Mouse (Mus musculus) left cerebral cortex, adult 18-20 months (tissue): ENCODE data around the gene Foxa3. TPM values are rescaled to one million over a fixed set of nuclear protein-coding genes. Genes with fewer than 3 reads are reported as not detected.
"Not testable (repeated sequence)": the region's sequence is repeated elsewhere in the genome, so short reads cannot be mapped to it uniquely, and the experiment has no call there.

Source experiments
- DNase-seq, 2 experiments: peaks; one replicate each; pipeline ENCODE4 v3.0.0; 2021 to 2022; ENCODE audit warnings: low spot score in 2 of 2, mixed read lengths in 1 of 2
- long read RNA-seq, 2 experiments: library from polyadenylated mRNA; stranded (forward); transcript quantifications; one replicate each; pipeline ENCODE4 v2.0.0; 2021
- total RNA-seq, 2 experiments: library from RNA; stranded (reverse); gene quantifications; 2 replicates each; pipeline ENCODE4 v1.2.3; 2021

Gene Foxa3
- total RNA-seq: not detected
- long read RNA-seq, experiment 1: 0 reads
- long read RNA-seq, experiment 2: 0 reads

GRCm38 (mm10) chr7:19023357-19023814 lies at the start of gene Foxa3:
TSS of gene Foxa3 (minus strand) at chr7:19023538.
- DNase-seq: no peak

DNA sequence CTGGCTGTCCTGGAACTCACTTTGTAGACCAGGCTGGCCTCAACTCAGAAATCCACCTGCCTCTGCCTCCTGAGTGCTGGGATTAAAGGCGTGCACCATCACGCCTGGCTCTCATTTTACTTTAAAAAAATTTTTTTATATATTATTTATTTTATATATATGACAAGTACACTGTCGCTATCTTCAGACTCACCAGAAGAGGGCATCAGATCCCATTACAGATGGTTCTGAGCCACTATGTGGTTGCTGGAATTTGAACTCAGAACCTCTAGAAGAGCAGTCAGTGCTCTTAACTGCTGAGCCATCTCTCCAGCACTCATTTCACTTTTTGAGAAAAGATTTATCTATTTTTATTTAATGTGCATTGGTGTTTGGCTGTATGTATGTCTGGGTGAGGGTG lies 47.7 kb upstream of the Foxa3 start:
- not testable (repeated sequence) for DNase-seq

DNA sequence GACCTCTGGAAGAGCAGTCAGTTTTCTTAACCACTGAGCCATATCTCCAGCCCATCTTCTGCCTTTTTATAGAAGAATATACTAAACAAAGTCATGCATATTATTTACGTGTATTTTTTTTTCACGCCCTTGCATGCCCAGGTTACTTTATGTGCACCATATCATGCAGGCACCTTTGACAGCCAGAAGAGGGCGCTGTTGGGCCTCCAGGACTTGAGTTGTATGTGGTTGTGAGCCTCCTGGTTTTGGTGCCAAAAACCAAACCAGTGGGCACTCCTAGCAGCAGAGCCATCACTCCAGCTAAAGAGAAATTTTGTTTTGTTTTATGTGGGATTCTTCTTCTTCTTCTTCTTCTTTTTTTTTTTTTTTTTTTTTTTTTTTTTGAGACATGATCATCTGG lies 46.2 kb upstream of the Foxa3 start:
- DNase-seq: no peak

GRCm38 (mm10) chr7:19068707-19069106 lies 45.4 kb upstream of the Foxa3 start:
- peak; percentile 67 to 68 for DNase-seq

DNA sequence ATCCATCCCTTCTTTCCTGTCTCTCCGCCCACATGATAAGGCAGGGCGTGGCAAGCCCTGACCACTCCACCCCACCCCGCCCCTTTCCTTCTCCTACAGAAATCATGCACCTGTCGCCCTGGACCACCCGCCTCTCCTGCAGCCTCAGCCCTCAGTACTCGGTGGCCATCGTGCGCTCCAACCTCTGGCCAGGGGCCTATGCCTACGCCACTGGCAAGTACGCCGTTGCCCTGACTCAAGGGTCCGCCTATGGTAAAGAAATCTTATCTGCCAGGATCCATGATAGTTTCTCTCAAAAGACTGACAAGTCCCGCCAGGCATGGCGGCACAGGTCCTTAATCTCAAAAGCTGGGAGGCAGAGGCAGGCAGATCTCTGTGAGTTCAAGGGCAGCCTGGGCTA lies 44.6 kb upstream of the Foxa3 start:
- DNase-seq: no peak

DNA sequence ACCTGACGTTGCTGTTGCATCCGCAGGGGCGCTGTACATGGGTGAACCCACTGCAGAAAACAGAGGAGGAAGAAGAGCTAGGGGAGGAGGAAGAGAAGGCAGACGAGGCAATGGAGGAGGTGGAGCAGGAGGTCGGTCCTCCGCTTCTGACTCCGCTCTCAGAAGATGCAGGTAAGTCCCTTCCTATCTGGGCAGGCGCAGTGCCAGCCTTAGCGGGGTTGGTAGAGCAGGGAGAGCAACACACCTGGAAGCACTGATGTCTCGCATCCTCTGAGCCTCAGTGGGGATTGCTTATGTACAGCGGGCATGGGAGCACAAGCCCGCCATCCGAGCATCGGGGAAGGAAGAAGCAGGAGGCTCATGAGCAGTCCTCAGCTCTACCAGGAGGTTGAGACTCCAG lies 43.7 kb upstream of the Foxa3 start:
- DNase-seq: no peak

DNA sequence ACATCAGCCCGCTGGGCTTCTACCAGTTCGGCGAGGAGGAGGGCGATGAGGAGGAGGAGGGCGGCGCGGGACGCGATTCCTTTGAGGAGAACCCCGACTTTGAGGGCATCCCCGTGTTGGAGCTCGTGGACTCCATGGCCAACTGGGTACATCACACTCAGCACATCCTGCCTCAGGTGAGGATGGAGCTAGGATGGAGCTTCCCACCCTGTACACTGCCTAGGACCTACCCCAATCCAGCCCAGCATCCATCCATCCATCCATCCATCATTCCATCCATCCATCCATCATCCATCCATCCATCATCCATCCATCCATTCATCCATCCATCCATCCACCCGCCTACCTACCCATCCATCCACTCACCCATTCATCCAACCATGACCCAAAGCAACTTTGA lies 42.6 kb upstream of the Foxa3 start:
- no peak for DNase-seq

GRCm38 (mm10) chr7:19057405-19057804 lies 34.1 kb upstream of the Foxa3 start:
- DNase-seq: no peak

DNA sequence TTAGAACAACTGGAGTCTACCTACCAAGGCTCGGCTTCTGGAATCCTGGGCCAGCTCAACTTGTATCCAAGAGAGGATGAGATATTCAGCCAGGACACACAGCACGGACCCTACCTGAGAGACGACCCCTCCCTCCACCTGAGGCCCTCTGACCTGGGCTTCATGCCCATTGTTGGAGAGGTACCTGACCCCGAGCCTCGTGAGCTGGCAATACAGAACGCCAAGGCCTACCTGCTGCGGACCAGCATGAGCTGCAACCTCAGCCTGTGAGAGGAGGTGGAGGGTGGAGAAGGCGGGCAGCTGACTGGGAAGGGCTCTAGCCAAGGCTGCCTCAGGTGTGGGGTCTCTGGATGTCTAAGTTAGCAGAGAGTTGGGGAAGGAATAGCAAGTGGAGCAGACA lies 31.8 kb upstream of the Foxa3 start:
- no peak for DNase-seq

DNA sequence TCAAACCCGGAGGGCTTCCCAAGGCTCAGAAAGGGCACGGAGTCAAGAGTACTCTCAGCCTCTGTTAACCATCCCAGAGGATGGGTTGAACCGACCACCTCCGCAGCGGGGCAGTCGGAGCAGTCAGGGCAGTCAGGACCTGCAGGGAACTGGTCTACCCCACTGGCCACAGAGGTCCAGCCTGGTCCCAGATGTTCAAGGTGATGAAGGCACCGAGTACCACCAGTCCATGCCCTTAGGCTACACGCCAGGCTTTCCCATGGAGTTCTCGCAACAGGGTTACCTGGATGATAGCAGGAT lies 31.4 kb upstream of the Foxa3 start:
- no peak for DNase-seq

DNA sequence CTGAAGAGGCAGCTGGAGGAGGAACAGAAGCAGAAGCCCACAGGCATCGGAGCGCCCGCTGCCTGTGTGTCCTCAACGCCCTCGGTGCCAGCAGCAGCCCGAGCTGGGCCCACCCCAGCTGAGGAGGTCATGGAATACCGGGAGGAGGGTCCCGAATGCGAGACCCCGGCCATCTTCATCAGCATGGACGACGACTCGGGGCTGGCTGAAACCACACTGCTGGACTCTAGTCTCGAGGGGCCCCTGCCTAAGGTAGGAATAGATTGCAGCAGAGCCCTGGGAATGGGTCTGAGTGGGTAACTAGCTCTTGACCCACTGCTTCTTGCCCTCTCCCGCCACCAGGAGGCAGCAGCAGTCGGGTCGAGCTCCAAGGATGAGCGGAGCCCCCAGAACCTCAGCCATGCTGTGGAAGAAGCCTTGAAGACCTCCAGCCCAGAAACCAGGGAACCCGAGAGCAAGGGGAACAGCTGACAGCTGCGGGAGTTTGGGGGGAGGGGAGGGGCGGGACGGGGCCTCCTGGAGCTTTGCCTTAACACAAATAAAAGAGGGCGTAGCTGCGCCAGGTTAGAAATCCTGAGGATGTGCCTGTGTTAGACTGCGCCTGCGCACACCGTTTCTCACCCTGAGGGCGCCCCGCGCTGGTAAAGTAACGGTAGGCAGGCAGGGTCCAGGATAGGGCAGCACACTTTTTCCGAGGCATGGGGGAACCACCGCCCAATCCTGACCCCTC lies 30.9 kb upstream of the Foxa3 start, which contains the start of gene Rsph6a:
Rsph6a (plus strand) TSS at position 644 of the 730 bp plus-strand sequence.
- DNase-seq: peak in 1 of 2 experiments; percentile 39

DNA sequence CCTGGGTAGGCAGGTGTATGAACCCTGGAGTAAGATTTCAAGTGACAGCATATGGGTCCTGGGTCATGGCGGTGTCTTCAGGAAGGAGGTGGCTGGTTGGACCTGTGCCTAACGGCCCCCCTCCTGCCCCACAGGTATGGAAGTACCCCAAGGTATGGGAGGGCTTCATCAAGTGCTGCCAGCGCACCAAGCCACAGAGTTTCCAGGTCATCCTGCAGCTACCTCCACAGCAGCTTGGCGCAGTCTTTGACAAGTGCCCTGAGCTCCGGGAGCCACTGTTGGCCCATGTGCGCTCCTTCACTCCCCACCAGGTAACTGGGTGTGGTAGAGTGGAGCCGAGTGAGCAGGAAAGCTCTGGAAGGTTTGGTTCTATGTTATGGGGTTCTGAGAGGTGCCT lies 29.8 kb upstream of the Foxa3 start:
- DNase-seq: no peak

DNA sequence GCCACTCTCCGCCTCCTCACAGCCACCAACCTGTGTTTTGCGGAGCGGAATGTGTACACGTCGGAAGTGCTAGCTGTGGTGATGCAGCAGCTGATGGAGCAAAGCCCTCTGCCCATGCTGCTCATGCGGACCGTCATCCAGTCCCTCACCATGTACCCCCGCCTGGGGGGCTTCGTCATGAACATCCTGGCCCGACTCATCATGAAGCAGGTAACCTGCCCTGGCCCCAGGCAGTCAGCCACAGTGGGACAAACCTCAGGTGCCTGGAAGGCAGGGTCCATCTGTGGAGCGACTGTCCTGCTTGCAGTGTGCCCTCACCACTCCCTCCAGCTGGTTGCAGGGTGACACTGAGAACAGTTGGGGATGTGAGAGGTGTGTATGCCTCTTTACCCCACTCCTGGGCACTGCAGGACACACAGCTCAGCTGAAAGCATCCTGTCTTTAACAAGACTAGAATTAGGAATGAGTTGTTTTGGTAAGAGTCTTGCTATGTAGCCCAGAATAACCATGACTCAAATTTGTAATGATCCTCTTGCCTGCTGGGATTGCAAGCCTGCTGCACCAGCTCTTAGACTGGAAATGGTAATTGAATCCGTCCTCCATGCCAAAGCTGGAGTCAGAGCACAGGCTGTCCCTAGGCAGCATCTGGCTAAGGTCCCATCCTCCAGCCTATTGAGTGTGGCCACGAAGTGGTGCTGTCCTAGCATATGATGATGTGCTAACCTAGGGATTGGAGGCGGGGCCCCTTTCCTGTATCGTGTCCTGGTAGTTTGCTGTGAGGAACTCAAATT lies 29.2 kb upstream of the Foxa3 start:
- peak; percentile 60 to 73 for DNase-seq

DNA sequence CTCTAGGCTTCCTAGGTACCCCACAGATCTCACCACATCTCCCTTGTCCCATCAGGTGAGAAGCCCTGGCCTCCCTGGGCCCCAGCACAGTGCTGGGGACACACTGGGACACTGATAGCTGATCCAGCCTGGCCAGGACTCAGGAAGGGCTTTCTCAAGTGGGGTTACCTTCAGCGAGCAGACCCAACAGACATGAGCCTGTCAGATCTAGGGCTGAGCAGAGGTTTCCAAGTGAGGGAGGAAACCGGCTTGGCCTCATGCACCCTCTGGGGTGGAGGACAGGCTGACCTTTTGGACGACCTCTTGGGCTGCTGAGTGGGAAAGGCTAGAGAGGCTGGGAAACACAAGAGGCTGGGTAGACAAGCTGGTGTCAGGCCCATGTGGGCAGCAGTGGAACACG lies 27.8 kb upstream of the Foxa3 start:
- DNase-seq: no peak

- peak; percentile 36 to 70 for DNase-seq
Measured at GRCm38 (mm10) chr7:19050172-19050571, 26.8 kb upstream of the Foxa3 start.

- DNase-seq: no peak
Measured at GRCm38 (mm10) chr7:19049252-19049651, 25.9 kb upstream of the Foxa3 start.

GRCm38 (mm10) chr7:19048006-19048527 lies 24.7 kb upstream of the Foxa3 start:
- DNase-seq: no peak

DNA sequence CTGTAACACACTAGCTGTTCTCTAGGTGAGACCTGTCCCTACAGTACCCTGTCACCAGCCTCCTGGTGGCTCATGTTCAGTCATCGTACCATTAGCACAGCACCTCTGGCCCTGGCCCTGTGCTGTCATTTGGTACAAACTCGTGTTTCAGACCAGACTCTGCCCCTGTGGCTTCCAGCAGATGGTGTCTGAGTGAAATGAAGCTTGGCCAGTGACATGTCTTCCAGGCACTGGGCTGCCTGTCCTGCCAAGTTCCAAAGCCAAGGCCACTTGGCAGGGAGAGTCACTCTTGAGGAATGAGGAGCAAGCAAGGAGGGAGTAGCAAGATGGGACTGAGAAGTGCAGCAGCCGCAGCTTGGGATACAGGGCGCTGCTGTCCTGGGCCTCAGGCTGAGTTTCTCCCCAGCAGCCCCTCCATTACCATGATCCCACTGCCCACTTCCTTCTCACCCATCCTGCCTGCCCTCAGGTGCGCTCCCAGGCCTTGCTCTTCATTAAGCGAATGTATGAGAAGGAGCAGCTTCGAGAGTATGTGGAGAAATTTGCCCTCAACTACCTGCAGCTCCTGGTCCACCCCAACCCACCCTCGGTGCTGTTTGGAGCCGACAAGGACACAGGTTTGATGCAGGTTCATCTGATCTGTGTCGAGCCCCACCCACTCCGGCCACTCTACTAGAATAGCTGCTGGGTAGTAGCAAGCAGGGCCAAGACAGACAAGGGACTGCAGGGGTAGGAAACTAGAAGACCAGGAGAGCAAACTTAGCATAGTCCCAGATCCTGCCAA lies 23.1 kb upstream of the Foxa3 start:
- DNase-seq: no peak

GRCm38 (mm10) chr7:19044616-19045015 lies 21.3 kb upstream of the Foxa3 start:
- DNase-seq: no peak

- no peak for DNase-seq
Measured at GRCm38 (mm10) chr7:19031641-19032040, 8.3 kb upstream of the Foxa3 start.

DNA sequence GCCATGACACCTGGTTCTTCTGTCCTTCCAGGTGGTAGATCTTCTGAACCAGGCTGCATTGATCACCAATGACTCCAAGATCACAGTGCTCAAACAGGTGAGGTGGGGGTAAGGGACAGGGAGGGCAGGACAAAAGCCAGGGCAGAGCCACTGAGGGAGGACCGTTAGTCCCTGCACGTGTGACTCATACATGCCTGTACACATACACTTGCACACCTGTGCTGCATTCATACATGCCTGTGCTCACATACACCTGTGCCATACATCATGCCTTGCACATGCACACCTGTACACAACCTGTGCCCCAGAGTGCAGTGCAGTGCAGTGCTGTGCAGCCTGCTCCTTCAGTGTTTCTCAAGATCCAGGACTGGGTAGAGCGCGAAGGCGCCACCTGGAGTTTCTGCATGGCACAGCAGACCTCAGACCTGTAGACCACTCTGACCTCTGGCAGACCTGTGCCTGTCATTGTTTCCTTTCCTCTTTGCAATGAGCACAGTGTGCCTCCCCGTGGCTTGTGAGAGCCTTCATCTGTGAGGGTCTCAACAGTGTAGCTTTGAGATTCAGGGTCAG lies 5.8 kb upstream of the Foxa3 start:
- DNase-seq: peak in 1 of 2 experiments; percentile 48
